Mouse (Mus musculus) cortical plate, adult 2 months (tissue): ENCODE data around the gene 1700012P22Rik.

Experiments used
- CTCF ChIP-seq: fragments of 200-500 bp; IDR thresholded peaks from 2 replicates; pipeline ENCODE4 v1.5.1; 2011; ENCODE audit warnings: mild to moderate bottlenecking, control low read depth, low read length; ENCODE audit not compliant: insufficient read depth; ENCODE audit errors: extremely low read depth
- POLR2A ChIP-seq: fragments of 200-500 bp; IDR thresholded peaks from 2 replicates; pipeline ENCODE4 v1.6.1; 2011; ENCODE audit warnings: mild to moderate bottlenecking, low read length, control low read depth; ENCODE audit not compliant: insufficient read depth; ENCODE audit errors: extremely low read depth

DNA sequence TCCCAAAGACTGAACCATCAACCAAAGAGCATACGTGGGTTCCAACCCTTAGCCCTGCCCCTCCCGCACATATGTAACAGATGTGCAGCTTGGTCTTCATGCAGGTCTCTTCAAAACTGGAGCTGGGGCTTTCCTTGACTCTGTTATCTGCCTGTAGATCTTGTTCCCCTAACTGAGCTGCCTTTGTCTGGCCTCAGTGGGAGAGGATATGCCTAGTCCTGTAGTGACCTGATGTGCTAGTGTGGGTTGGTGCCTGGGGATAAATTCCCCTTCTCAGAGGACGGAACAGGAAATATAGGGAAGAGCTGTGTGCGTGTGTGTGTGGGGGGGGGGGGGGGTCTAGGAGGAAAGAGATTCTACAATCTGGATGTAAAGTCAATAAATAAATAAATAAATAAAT is 2.5 kb upstream of the 1700012P22Rik start:
- TF ChIP-seq CTCF, result no peak
- no peak for TF ChIP-seq POLR2A
